Mouse (Mus musculus) kidney, adult 8-10 months (tissue): ENCODE measurements around the gene Erc2.

ENCODE experiments used
- DNase-seq, 2 experiments: peaks; one replicate each; pipeline ENCODE4 v3.0.0; 2022

Erc2 gene

DNA sequence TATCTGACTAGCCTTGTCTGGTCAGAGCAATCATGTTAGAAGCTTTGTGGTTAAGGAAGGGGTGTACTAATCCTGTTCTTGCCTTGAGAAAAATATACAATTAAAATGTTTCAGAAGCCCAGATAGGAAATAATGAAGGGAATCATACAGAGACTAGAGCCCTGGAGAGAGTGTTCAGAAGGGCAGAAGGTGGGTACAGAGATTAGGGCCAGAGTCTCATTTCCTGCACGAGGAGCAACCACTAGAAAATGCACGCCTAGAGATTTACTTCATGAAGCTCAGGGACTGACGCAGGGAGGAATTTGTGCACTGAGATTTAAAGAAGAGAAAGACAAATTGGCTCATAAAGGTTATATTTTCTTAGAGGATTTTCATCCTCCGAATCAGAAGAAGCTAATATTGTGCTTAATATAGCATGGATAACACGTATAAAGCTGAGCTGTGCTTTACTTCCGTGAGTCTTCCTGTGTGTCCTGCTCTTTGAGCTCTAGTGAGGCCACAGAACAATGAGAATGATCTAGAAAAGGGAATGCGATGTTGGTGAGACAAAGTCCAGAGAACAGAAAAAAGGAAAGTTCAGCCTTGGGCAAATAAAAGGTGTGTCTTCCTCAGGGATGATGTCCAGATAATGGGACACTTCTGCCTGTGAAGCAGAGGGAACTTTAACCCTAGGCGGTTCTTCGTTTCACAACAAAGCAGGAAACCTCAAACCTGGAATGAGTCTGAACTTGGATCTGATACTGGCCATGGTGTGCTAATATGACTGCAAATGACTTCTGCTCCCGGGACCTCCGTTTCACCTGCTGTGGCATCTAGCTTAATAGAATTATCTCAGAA lies 45.0 kb downstream of the Erc2 start:
- peak; percentile 19 to 29 for DNase-seq

DNA sequence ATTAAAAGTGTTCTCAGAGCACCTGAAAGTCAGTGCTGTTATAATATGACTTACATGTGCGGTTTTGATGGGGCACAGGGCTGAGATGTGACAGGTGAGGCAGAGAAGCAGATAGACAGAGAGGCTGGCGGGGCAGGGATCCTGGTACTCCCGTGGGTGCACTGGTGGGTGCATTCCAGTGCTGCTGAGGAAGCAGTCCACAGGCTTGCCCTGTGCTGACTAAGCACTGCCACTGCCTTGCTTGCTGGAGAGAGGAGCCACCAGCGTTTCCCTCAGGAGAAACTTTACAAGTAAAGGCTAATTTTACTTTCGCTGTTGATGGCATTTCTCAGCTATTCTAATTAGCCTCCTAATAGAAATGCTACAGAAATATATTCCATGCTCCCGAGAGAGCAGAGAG lies 45.9 kb downstream of the Erc2 start:
- peak in 1 of 2 experiments; percentile 29 for DNase-seq

DNA sequence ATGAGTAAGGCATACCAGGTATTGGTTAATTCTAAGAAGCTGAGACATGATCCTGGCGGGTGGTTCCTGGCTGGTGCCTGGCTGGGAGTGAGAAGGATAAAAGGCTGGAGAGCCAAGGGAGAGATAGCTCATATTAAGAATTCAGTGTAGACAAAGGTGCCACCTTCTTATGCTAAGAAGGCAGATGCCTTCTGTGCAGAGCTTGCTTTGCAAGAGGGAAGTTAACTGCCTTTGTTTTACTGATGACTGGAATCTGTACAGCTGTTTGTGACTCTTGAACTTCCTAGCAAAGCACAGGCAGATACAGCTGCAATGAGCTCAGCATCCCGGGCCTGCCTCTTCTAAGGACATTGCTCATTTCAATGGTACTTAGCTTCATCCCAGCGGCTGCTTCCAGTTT lies 47.7 kb downstream of the Erc2 start:
- DNase-seq = no peak

DNA sequence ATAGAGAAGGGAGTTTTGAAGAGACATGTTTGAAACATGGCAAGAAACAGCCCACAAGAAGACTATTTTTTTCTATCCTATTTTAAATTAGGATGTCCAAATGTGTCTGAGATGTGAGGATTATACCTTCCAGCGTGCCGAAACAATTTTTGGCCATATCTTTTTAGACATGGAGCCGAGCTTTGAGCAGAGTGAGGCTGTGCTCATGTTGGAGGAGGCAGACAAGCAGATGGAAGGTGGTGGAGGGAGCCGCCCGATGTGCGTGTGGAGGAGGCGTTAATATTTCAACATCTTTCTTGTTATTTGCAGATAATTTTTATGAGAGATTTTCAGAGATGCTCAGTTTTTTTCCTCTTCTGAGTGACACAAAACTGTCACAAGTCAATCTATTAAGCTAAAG lies 50.5 kb downstream of the Erc2 start:
- no peak for DNase-seq

DNA sequence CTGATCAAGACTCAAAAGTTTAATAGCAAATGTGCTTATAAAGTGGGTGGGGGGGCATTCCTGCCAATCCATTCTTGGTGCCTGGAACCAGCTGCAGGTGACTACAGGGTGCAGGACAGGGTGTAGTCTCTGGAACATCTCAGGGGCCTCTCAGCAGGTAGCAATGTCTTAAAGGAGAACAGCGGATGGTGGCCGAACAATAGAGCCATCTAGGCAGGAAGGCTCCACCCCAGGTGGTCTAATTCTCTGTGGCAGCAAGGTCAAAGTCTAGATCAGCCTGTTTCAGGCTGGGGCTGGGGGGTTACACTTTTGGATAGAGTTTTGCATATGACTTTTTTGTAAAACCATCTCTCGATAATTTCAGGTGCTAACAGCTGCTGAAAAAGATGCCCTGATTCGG lies 51.9 kb downstream of the Erc2 start:
- no peak for DNase-seq

DNA sequence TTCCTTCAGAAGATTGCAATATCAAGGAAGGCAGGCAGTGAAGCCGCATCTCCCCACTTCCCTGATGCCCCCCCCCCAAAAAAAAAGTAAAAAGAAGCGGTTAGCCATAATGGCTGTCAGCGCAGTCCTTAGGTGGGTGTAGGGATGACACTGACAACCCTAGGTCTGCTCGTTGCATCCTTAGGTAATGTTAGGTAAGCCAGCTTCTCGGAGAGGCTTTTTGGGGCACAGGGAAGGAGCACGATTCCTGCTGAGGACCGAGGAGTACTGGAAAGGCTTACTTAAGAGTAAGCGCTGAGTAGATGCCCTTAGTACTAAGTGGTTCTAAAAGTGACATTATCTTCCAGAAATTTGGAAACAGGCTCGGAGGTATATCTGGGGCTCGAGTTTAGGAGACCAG lies 52.3 kb downstream of the Erc2 start:
- no peak for DNase-seq

DNA sequence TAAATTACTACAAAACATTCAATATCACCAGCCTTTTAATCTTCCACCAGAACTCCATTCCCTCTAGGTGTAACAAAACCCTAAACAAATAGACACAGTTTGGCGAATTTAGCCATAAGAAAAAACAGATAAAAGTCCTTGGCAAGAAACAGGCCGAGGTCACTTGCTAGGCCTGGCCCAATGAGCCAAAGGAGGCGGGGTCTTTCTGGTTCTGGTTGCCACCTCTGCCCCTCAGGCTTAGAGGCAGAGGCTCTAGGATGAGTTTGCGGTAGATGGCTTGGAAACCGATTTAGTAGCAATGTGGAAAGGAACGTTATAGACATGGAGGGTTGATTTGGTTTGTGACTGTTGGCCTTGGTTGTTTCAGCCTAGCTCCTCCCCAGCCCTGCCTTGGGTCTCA lies 52.8 kb downstream of the Erc2 start:
- no peak for DNase-seq

DNA sequence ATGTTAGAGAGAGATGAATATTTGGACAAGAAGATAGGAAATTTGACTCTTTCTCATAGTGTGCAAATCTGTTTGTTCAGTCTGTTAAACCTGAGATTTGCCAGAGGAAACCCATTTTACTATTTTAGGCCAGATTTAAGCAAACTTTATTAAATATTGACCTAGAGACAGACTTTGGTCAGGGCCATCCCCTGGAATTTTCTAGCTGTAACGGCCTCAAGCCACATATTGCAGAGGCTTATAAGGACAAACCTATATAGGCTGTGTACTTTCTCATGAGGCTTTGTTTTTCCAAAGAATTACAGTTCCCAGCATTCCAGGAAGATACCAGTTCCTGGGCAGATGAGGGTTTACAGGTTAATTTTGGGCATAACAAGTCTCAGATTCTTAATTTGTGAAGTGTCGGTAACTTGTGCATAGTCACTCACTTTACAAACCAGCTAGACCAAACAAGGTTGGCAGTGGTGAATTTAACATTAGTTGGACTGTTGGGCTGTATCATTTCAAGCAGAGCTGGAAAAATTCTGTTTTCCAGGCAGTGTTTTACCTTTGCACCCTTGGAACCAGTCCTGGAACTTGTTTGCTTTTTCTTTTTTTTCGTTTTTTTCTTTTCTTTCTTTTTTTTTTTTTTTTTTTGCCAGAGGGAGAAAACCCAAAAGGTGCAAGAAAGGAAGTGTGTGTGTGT lies 60.3 kb downstream of the Erc2 start:
- peak; percentile 12 to 26 for DNase-seq

DNA sequence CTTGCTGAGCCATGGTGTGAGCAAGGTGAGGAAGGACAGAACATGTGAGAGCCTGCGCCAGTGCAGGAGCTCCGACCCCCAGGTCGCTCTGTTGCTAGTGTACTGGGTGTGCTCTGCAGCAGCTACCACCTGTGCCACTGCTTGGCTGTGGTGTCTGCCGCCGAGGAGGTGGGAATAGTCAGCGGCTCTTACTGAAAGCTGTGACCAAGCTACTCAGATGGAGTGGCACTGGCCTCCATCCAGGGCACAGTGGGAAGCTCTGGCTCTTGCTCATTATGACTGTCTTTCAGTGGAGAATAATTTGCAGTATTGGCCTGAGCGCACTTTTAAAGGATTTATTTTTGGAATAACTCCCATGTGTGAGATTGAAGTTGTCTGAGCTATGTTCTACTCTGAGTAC lies 73.6 kb downstream of the Erc2 start:
- DNase-seq = no peak

DNA sequence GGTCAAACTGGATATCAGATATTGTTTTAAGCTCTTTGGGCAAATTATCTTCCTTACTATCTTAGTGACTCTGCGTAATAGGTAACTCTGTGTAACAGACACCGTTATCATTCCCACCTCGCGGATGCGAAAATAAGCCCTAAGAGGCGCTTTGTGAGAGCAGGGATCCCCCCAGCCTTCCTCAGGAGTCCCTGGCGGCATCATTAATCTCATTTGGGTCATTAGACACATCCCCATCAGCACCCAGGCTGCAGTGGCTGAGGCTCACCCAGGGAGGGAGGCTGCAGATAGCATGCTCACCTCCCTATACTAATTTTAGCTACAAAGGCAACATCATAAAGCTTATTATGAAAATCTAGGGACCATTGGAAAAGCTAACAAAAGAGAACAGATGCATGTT lies 95.1 kb downstream of the Erc2 start:
- DNase-seq = no peak

DNA sequence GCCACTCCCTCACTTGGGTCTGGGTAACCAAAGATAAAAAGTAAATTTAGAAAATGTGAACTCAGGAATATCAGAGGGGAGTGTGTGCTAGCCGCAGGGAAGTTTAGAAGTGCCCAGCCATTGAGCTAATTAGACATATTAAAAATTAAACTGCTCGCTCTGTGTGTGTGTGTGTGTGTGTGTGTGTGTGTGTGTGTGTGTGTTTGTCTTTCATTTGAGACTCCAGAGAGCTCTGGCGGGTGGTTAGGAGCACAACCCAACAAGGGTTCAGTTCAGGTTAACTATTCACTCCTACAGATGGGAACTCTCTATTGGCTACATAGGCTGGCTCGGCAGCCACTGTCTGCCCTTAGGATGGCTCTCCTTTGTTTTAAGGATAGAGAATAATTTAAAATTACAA lies 97.4 kb downstream of the Erc2 start:
- peak; percentile 13 to 52 for DNase-seq

DNA sequence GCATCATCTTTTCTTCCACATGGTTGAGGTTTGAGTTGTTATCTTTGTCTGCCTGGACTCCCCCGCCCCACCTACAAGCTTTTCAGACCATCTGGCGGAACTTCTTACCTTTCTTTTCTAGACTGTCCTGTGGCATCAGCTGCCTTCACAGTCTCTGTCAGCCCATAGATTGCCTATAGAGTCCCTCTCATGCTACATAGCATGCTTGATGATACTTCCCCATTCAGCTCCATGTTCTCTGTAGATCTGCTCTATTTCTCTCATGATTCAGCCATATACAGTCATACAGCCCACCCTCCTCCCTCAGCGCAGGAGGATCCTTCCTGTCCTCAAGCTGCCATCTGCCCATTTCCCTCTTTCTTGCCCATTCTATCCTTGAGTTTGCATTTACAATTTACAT lies 98.7 kb downstream of the Erc2 start:
- no peak for DNase-seq

DNA sequence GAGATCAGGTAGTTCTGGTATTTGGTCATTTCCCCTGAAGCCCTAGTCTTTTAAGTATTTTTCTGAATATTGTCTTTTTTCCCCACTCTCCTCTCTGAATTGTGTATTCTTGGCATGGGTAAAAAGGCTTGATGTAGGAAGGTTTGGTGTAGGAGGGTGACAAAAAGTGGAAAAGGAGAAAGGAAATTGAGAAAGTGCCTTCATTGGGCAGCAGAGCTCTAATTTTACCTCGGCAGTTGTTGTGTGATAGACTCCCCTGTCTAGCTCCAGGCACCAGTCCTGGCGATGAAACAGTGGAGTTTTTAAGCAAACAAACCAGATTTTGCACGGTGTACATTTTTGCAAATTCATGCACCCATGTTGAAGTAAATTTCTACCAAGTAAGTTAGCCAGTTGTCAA lies 99.5 kb downstream of the Erc2 start:
- DNase-seq = no peak

DNA sequence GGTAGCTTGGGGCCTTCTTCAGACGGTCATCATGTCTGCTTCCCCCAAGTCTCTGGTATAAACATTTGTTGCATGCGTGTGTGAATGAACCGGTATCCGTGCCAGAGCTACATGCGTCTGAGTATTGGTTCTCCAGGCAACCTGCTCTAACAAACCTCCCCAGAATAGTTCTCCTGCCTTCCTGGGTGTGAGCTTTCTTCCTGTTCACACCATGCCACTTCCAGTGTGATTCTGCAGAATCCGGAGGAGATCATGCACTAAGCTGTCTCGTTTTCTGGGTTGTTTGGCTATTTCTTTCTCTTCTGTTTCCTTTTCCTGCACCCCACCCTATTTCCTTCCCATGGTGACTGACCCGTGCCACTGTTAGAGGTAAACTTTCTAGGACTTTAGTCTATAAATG lies 105.3 kb downstream of the Erc2 start:
- no peak for DNase-seq

DNA sequence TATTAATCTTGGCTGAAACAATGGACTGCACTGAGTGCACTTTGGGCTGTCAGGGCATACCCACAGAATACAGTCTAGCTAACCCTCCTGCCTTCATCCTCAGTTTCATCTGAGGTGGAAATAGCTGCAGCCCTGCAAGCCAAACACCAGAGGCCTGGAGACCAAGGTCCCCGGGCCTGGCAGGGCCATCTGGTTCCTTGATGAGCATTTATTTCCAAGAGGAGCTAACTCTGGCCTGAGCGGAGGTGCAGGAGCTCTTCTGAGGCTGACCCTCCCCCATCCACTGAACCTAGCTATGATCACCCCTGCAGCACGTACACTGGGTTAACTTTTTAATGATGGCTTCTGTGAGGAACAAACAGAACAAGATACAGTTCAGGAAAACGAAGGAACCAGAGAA lies 108.9 kb downstream of the Erc2 start:
- DNase-seq = no peak

DNA sequence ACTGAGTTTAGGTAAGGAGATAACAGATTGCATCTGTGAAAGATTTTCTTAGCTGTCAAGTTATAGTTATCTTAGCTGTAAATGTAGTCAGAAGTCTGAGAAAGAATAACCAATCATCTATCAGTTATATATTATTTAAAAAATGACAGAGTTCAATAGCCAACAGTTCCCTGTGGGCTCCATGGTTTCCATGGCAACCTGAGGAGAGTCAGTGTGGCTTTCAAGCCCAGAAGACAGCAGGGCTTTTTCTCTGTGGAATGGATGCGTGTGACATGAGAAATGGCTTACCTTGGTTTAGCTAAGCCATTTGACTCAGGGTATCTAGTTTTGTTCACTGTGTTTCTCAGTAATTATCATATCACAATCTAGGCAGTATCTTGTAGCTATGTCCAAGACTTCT lies 117.2 kb downstream of the Erc2 start:
- DNase-seq = no peak

DNA sequence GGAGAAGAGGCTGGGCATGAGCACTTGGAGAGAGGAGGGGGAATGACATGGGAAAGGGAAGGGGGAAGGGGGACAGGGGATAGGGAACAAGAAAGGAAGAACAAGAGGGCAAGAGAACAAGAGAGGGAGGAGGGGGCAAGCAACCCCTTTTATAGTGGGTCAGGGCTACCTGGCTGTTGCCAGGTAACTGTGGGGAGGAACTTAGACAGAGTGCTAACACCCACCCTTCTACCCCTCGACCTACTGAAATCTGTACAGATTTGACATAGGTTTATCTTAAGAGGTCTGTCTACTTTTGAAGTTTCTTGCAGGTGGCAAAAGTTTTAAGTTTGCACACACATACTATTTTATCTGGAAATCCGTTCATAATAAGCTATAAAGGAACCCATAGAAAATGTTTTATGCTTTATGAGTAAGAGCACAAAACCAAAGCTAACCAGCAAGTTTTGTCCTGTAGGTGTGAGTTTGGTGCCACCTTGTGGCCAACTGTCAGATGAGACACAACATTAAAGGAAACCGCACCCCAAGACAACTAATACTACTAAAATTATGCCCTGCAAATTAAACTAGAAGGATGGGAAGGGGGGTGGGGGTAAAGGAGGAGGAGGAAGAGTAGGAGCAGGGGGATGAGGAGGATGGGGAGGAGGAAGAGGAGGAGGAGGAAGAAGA lies 119.2 kb downstream of the Erc2 start:
- peak; percentile 30 to 68 for DNase-seq

DNA sequence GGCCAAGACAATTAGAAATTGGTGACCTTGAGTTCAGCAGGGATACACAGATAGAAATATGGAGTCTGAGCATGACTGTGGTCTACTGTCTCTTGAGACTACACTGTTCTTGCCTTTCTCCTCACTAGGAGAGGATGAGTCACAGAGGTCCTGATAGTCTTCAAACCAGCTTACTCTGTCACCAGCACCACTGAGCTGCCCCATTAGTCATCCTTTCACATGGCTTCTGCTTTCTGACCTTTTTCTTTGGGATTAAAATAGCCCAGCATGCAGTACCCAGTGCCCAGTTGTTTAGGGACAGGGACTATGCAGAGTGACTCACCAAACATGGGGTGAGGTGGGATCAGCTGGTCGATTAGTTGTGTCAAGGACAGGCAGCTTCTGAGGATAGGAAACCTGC lies 132.1 kb downstream of the Erc2 start:
- DNase-seq = no peak

DNA sequence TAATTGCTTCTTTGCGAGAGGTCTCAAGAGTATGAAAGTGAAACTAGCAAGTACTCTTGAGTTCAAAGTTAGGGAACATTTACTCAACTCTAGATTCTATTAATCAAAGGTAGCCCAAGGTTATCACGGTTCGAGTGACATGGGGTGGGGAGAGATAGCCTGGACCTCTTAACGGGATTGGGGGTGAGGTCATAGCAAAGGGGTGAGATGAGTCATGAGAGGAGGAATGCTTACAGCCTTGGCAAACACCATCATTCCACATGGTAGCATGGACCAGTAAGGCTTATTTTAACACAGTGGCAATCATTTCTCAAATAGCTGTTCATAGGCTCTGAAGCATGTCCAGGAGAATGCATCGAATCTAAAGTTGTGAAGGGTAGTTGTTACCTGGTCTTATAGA lies 134.7 kb downstream of the Erc2 start:
- DNase-seq = no peak

DNA sequence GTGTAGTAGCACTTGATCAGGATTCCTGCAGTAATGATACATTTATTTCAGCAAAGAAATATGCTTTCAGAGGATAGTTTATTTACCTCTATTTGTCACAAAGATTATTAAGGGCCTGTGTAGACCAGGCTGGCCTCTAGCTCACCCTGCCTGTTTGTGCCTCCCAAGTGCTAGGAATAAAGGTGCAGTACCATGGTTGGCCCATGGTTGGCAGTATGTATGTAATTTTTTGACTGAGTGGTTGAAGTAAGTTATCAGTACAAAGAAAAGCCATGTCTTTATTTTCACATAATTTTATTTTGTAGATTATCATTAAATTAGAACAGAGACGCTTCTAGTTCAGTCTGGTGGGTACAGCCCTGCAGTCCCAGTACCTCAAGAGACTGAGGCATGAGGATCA lies 136.0 kb downstream of the Erc2 start:
- DNase-seq = peak in 1 of 2 experiments; percentile 17

DNA sequence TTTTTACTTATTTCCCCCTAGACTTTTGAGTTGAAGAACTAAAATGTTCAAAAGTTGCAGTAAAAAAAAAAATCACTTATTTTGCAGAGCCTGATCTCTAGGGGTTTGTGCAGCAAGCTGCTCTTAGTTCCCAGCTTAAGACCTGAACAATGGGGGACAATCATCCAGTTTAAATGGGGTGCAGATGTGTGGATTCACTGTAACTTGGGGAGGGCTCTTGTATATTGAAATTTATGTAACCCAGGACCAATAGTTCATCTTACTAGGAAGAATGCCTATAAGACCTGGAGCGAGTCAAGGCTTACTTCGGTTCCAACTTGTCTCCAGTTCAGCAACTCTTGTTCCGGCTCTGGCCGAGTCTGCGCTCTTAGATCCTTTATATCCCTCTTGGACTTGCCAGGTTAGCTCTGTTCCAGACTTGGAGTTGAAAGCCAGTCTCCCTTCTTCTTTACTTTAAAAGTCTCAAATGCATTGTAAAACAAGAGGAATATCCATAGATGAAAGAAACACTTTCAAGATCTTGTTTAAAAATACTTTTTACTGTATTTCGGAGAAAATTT lies 136.9 kb downstream of the Erc2 start:
- no peak for DNase-seq

DNA sequence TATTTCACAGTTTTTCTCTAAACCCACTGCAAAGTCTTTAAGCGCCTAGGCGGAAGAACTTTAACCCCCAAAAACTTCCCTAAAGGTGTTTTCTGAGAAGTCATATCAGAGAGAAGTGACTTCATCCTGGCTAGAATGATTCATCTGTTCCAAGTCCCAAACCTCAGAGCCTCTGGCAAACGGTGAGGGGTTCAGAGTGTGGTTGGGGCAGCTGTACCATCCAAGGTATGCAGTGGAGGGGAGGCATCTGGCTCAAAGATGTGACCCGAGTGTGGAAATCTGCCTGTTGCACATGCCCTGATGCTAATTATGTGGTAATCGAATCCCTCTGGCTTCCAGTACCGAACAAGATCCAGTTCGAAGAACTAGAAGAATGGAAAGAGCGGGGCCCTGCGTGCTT lies 137.8 kb downstream of the Erc2 start:
- DNase-seq = no peak

DNA sequence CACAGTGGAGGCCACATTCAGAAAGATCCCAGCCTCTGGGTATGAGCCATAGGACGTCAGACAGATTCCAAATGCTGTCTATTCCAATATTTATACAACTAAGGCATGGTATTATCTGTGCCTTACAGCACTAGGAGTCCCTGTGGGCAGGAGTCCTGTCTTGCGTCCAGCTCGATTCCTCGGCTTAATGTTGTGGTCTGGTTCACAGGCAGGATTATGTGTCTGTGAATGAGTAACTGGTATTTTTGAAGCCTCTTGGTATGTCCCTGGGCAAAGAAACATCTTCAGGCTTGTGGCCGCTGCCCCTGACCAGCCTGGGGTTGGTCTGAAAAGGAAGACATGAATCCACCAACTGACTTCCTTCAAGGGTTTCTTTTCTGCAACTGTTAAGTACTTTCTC lies 153.1 kb downstream of the Erc2 start:
- DNase-seq = peak in 1 of 2 experiments; percentile 7

DNA sequence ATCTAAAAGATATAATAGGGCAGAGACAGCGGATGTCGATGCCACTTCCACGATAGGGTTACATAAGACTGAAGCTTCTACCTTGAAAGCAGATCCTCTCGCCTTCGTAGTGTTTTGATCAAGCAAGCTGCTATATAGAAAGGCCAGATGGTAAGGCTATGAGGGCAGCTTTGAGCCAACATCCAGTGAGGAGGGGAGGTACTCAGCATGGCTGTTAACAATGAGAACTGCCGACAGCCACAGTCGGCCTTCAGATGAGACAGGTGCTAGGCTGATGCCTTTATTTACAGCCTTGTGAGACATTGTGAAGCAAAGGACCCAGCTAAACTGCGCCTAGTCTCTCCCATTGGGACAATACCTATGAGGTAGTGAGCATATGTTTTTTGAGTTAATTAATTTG lies 156.3 kb downstream of the Erc2 start:
- DNase-seq = no peak
